6 mouse cellular contexts compared by ENCODE assay signal in genomic region chr11:117398191-117398590, GRCm38 (mm10).
"Had no signal": no experiment of that assay in that cellular context is flagged by ENCODE, and none has a peak within 500 bp of the region (broad histone marks: within the 10 kb centered on the region; RNA-seq: fewer than 3 reads in every experiment).

No protein-coding gene starts in this region.

- H3K9ac ChIP-seq: liver, embryonic 15.5 days had no signal

- H3K36me3 ChIP-seq: liver, embryonic 15.5 days had no signal

- H3K27ac ChIP-seq: kidney, postnatal 0 days; liver, embryonic 15.5 days had no signal

- H3K9me3 ChIP-seq: liver, embryonic 15.5 days had no signal

- H3K4me3 ChIP-seq: liver, embryonic 15.5 days had no signal

- DNase-seq: left cerebral cortex, postnatal 4 days; lung, adult 2 months; right cerebral cortex, postnatal 25 days had no signal

- H3K4me2 ChIP-seq: liver, embryonic 11.5 days; liver, embryonic 15.5 days had no signal
